Mouse (Mus musculus): ENCODE measurements around the gene Vwa5b1. TPM values are rescaled to one million over a fixed set of nuclear protein-coding genes. Genes with fewer than 3 reads are reported as not detected.

The Vwa5b1 gene
- total RNA-seq, 2 experiments from 2014 or later = 4.9 to 6.0 TPM

- H3K4me3 ChIP-seq = no peak overlapping the region
- no peak for DNase-seq (ENCODE audit: extremely low spot score in 1 of 2, low spot score in 2 of 2)
- H3K27ac ChIP-seq = no peak overlapping the region
- intact Hi-C loops (cut with DNase I) = no loop called here
- no peak for TF ChIP-seq CTCF (IDR thresholded peaks at IDR 0.05)
Observed at GRCm38 (mm10) chr4:138574800-138575606, 60.7 kb downstream of the Vwa5b1 start.

GRCm38 (mm10) chr4:138569928-138570327, 65.8 kb downstream of the Vwa5b1 start:
- intact Hi-C loops (cut with DNase I) = no loop called here
- no peak for TF ChIP-seq CTCF (IDR thresholded peaks at IDR 0.05)
- H3K4me3 ChIP-seq = no peak overlapping the region
- H3K27ac ChIP-seq = no peak overlapping the region
- DNase-seq (ENCODE audit: extremely low spot score in 1 of 2, low spot score in 2 of 2) = no peak

- H3K27ac ChIP-seq = no peak overlapping the region
- DNase-seq (ENCODE audit: extremely low spot score in 1 of 2, low spot score in 2 of 2) = no peak
- no peak for TF ChIP-seq CTCF (IDR thresholded peaks at IDR 0.05)
- intact Hi-C loops (cut with DNase I) = no loop called here
- H3K4me3 ChIP-seq = no peak overlapping the region
Observed at GRCm38 (mm10) chr4:138568275-138568674, 67.4 kb downstream of the Vwa5b1 start.

GRCm38 (mm10) chr4:138561986-138562385, 73.7 kb downstream of the Vwa5b1 start:
- peak; percentile 80 for TF ChIP-seq CTCF (IDR thresholded peaks at IDR 0.05)
- Histone ChIP-seq H3K27ac (peak overlapping the region; percentile 61), H3K4me3 (no peak overlapping the region)
- intact Hi-C loops (cut with DNase I) = loop anchor here (1.0 to 2.0 kb wide), 3 partner anchors 57 to 139 kb away; no protein-coding TSS in a partner anchor
- DNase-seq (ENCODE audit: extremely low spot score in 1 of 2, low spot score in 2 of 2) = peak; percentile 84 to 90

- intact Hi-C loops (cut with DNase I) = no loop called here
- TF ChIP-seq CTCF (IDR thresholded peaks at IDR 0.05) = no peak
- Histone ChIP-seq H3K27ac (peak overlapping the region; percentile 73), H3K4me3 (peak overlapping the region; percentile 24; the same call in 1 of the 2 replicates)
- peak; percentile 68 to 73 for DNase-seq (ENCODE audit: extremely low spot score in 1 of 2, low spot score in 2 of 2)
Observed at GRCm38 (mm10) chr4:138555531-138555930, 80.2 kb downstream of the Vwa5b1 start.

GRCm38 (mm10) chr4:138554934-138555333, 80.8 kb downstream of the Vwa5b1 start:
- no peak for TF ChIP-seq CTCF (IDR thresholded peaks at IDR 0.05)
- Histone ChIP-seq H3K4me3 (no peak overlapping the region), H3K27ac (peak overlapping the region; percentile 73)
- peak in 1 of 2 experiments; percentile 32 for DNase-seq (ENCODE audit: extremely low spot score in 1 of 2, low spot score in 2 of 2)
- intact Hi-C loops (cut with DNase I) = loop anchor here (5.0 kb wide), 1 partner anchor 232 kb away; no protein-coding TSS in a partner anchor

GRCm38 (mm10) chr4:138554302-138554701, 81.4 kb downstream of the Vwa5b1 start:
- Histone ChIP-seq H3K27ac (peak overlapping the region; percentile 78), H3K4me3 (no peak overlapping the region)
- no peak for DNase-seq (ENCODE audit: extremely low spot score in 1 of 2, low spot score in 2 of 2)
- no peak for TF ChIP-seq CTCF (IDR thresholded peaks at IDR 0.05)
- intact Hi-C loops (cut with DNase I) = loop anchor here (5.0 kb wide), 1 partner anchor 233 kb away; no protein-coding TSS in a partner anchor

- DNase-seq (ENCODE audit: extremely low spot score in 1 of 2, low spot score in 2 of 2) = peak; percentile 44 to 59
- TF ChIP-seq CTCF (IDR thresholded peaks at IDR 0.05) = no peak
- intact Hi-C loops (cut with DNase I) = loop anchor here (2.0 to 5.0 kb wide), 2 partner anchors 101 to 234 kb away; no protein-coding TSS in a partner anchor
- no peak overlapping the region for H3K4me3 ChIP-seq
- peak overlapping the region; percentile 78 for H3K27ac ChIP-seq
Observed at GRCm38 (mm10) chr4:138553516-138553933, 82.2 kb downstream of the Vwa5b1 start.

GRCm38 (mm10) chr4:138553116-138553515, 82.6 kb downstream of the Vwa5b1 start:
- intact Hi-C loops (cut with DNase I) = loop anchor here (2.0 to 5.0 kb wide), 2 partner anchors 100 to 234 kb away; no protein-coding TSS in a partner anchor
- H3K27ac ChIP-seq = peak overlapping the region; percentile 78
- TF ChIP-seq CTCF (IDR thresholded peaks at IDR 0.05) = no peak

GRCm38 (mm10) chr4:138551601-138552000, 84.1 kb downstream of the Vwa5b1 start:
- peak in 1 of 2 experiments; percentile 41 for DNase-seq (ENCODE audit: extremely low spot score in 1 of 2, low spot score in 2 of 2)
- H3K4me3 ChIP-seq = no peak overlapping the region
- intact Hi-C loops (cut with DNase I) = loop anchor here (5.0 kb wide), 1 partner anchor 236 kb away; no protein-coding TSS in a partner anchor
- TF ChIP-seq CTCF (IDR thresholded peaks at IDR 0.05) = no peak
- H3K27ac ChIP-seq = peak overlapping the region; percentile 83

More at GRCm38 (mm10) chr4:138553116-138553515, 82.6 kb downstream of the Vwa5b1 start:
- no peak overlapping the region for H3K4me3 ChIP-seq
- no peak for DNase-seq (ENCODE audit: extremely low spot score in 1 of 2, low spot score in 2 of 2)

- TF ChIP-seq CTCF (IDR thresholded peaks at IDR 0.05) = no peak
- H3K27ac ChIP-seq = peak overlapping the region; percentile 83; the same call in 1 of the 2 replicates
- no peak for DNase-seq (ENCODE audit: extremely low spot score in 1 of 2, low spot score in 2 of 2)
- no peak overlapping the region for H3K4me3 ChIP-seq
- intact Hi-C loops (cut with DNase I) = loop anchor here (5.0 kb wide), 1 partner anchor 237 kb away; no protein-coding TSS in a partner anchor
Observed at GRCm38 (mm10) chr4:138550557-138550956, 85.1 kb downstream of the Vwa5b1 start.

GRCm38 (mm10) chr4:138548960-138549359, 86.7 kb downstream of the Vwa5b1 start:
- DNase-seq (ENCODE audit: extremely low spot score in 1 of 2, low spot score in 2 of 2) = peak in 1 of 2 experiments; percentile 34
- intact Hi-C loops (cut with DNase I) = loop anchor here (2.0 to 5.0 kb wide), 4 partner anchors 24 to 303 kb away; no protein-coding TSS in a partner anchor
- H3K4me3 ChIP-seq = no peak overlapping the region
- peak overlapping the region; percentile 89 for H3K27ac ChIP-seq
- no peak for TF ChIP-seq CTCF (IDR thresholded peaks at IDR 0.05)

All from left cerebral cortex, adult 2 months (tissue).